Mouse (Mus musculus) cerebellum, adult 2 months (tissue): Measurements from ENCODE around the gene Trim23.

Experiments
- CTCF ChIP-seq: fragments of 200-500 bp; IDR thresholded peaks from 2 replicates; pipeline ENCODE4 v1.5.1; 2011; ENCODE audit warnings: low read depth, mild to moderate bottlenecking, control low read depth, low read length, moderate library complexity, borderline replicate concordance; ENCODE audit not compliant: insufficient read depth
- POLR2A ChIP-seq: fragments of 200-500 bp; IDR thresholded peaks from 2 replicates; pipeline ENCODE4 v1.6.1; 2011; ENCODE audit warnings: low read length, control low read depth, borderline replicate concordance; ENCODE audit not compliant: insufficient read depth

DNA sequence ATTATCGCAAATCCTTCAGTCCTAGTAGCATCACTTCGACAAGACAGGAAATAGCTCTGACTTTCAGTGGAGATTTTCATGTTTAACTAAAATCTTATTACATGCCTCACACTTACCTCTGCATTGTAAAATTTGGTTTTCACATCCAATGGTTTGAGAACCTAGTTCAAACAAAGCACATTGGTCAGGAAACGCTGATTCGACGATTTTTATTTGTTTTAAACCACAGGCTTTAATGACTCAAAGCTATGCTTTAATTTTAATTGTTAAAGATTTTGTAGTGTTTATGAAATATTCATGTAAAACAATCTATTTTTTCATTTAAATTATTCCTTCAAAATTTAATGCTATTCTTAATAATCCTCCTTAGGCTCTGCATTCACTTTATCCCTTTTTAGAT, 24.4 kb upstream of the Trim23 start:
- TF ChIP-seq CTCF: no peak
- TF ChIP-seq POLR2A: no peak
